Mouse (Mus musculus) forebrain, embryonic 15.5 days (tissue): ENCODE data around the gene Sema7a. TPM values are rescaled to one million over a fixed set of nuclear protein-coding genes. Genes with fewer than 3 reads are reported as not detected.

Source experiments
- ATAC-seq: fragments of 200-750 bp; cut with Nextera tagmentation; replicated peaks from 2 replicates; pipeline ENCODE4 v1.8.0; 2017; ENCODE audit warnings: mild to moderate bottlenecking, moderate TSS enrichment, moderate library complexity
- H3K27ac ChIP-seq: fragments of 300-500 bp; sonication (generic); replicated peaks from 2 replicates; pipeline ENCODE4 v1.5.1; 2015; ENCODE audit warnings: mild to moderate bottlenecking, inconsistent platforms
- H3K27me3 ChIP-seq: fragments of 300-500 bp; sonication (generic); 2 replicates; pipeline ENCODE4 v1.6.1; 2015; ENCODE audit warnings: inconsistent platforms
- H3K36me3 ChIP-seq: fragments of 300-500 bp; sonication (generic); 2 replicates; pipeline ENCODE4 v1.6.1; 2015; ENCODE audit warnings: mild to moderate bottlenecking, inconsistent platforms
- H3K4me1 ChIP-seq: fragments of 300-500 bp; sonication (generic); 2 replicates; pipeline ENCODE4 v1.6.1; 2015; ENCODE audit warnings: inconsistent platforms
- H3K4me2 ChIP-seq: fragments of 300-500 bp; sonication (generic); replicated peaks from 2 replicates; pipeline ENCODE4 v1.6.1; 2015; ENCODE audit warnings: mild to moderate bottlenecking, inconsistent platforms
- H3K4me3 ChIP-seq: fragments of 300-500 bp; sonication (generic); 2 replicates; pipeline ENCODE4 v1.5.1; 2015; ENCODE audit warnings: mild to moderate bottlenecking, inconsistent platforms
- H3K9ac ChIP-seq: fragments of 300-500 bp; sonication (generic); replicated peaks from 2 replicates; pipeline ENCODE4 v1.6.1; 2015; ENCODE audit warnings: mild to moderate bottlenecking, inconsistent platforms
- H3K9me3 ChIP-seq: fragments of 300-500 bp; sonication (generic); 2 replicates; pipeline ENCODE4 v1.6.1; 2016; ENCODE audit warnings: inconsistent platforms
- WGBS: fragments of 180-500 bp; shearing (Covaris S2); methylation state at CpG from one replicate; pipeline ENCODE4 v1.1.7; 2015; ENCODE audit warnings: mixed read lengths; 5-methylcytosine and 5-hydroxymethylcytosine counted together
- polyA plus RNA-seq: library from polyadenylated mRNA; unstranded; fragments of >200 nt; fragmentation: Nextera tagmentation; extraction: Ambion mirVana; gene quantifications from 2 replicates; pipeline ENCODE4 v1.2.1, GENCODE M21; 2015

Sema7a gene
- 3.4 and 3.6 TPM in 2 replicates for polyA plus RNA-seq

DNA sequence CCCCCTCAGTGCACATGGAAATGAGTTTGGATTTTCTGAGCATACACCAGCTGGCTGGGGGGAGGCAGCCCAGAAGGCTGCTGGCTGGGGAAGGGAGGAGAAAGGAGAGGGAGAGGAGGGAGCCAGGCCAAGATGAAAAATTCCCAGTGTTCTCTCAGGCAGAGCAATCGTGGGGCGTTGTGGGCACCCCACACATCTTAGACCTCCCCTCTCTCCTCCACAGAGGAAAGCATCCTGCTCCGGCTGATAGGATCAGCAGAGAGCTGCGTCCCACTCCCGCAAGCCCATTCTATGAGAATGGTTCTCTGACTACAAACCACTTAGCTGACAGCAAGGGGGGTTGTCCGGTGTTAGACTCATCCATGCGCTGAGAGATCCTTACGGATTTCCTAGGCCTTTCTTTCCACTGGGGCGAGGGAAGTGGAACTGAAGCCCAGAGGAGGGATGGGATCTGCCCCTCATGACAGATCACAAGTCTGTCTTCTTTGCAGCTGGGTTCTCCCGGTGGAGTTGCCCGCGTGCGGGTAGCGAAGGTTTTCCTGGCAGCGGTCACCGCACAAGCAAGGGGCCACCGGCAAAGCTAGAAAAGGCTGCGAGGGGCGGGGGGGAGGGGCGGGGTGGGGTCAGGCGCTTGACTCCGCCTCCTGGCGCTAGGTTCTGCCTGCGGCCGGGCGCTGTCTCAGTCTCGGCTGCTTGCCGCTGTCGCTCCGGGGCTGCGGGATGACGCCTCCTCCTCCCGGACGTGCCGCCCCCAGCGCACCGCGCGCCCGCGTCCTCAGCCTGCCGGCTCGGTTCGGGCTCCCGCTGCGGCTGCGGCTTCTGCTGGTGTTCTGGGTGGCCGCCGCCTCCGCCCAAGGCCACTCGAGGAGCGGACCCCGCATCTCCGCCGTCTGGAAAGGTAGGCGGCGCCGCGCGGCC lies at the start of gene Sema7a:
Gene Sema7a, plus strand, starts transcription at position 682 of the 918 bp plus-strand sequence.
- peak; percentile 82 for ATAC-seq
- peaks cover 64% of the 10 kb centered on the region for H3K4me1 ChIP-seq

DNA sequence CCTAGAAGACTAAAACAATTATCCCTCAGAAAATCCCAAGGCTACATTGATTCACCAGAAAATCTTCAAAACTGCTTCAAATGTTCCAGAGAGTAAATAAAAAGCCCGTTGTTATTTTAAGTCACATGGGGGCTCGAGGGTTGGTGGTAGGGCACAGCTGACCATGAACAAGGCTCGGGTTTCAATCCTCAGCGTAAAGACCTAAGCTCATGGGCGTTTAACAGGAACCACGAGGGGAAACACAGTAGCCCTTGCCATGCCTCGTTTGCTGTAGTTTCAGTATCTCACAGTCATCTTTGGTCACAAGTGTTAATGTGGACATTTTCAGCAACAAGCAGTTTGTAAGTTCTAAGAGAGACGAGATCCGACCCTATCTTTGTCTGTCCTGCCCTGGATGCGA lies 39.4 kb upstream of the Sema7a start:
- H3K4me3 ChIP-seq = no peak overlapping the region
- WGBS = 51% methylated on average over 10 of the region's 10 CpGs
- H3K27me3 ChIP-seq = no peaks in the 10 kb centered on the region
- no peaks in the 10 kb centered on the region for H3K9me3 ChIP-seq
- H3K4me2 ChIP-seq = no peak overlapping the region
- H3K9ac ChIP-seq = no peak overlapping the region
- H3K27ac ChIP-seq = peak overlapping the region; percentile 86
- no peak for ATAC-seq
- no peaks in the 10 kb centered on the region for H3K36me3 ChIP-seq
- H3K4me1 ChIP-seq = peaks cover 19% of the 10 kb centered on the region

More for the DNA sequence above, at the start of gene Sema7a:
- Histone ChIP-seq H3K4me3 (peak within 1 kb of the TSS; percentile 61), H3K9ac (peak within 1 kb of the TSS; percentile 78), H3K36me3 (no peaks in the 10 kb centered on the region), H3K27me3 (no peaks in the 10 kb centered on the region), H3K9me3 (no peaks in the 10 kb centered on the region), H3K4me2 (peak within 1 kb of the TSS; percentile 64), H3K27ac (peak within 1 kb of the TSS; percentile 95)
- under 1% methylated on average over 47 of the region's 60 CpGs for WGBS

DNA sequence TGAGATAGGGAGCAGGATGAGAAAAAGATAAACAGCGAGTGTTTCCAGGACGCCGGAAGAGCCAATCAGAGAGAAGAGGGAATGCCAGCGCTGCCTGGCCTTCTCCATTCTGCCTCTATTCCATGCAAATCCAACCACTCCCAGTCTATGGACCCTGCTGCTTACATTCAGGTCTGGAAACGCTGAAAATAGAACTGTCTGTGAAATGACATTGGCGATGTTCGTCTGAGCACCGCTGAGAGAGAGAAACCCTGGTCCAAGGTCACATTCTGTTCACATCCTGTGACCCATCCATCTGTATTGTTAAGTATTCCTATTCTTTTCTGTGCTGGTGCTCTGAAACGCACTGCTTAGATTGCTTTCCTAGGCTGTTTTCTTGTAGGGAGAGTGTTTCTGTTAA lies 38.7 kb upstream of the Sema7a start:
- Histone ChIP-seq H3K36me3 (no peaks in the 10 kb centered on the region), H3K4me3 (no peak overlapping the region), H3K27ac (peak overlapping the region; percentile 86), H3K4me2 (peak overlapping the region; percentile 33), H3K27me3 (no peaks in the 10 kb centered on the region), H3K9me3 (no peaks in the 10 kb centered on the region), H3K9ac (peak overlapping the region; percentile 34; the same call in 1 of the 2 replicates), H3K4me1 (peaks cover 19% of the 10 kb centered on the region)
- ATAC-seq = peak; percentile 82
- WGBS = 5% methylated on average over 9 of the region's 9 CpGs

DNA sequence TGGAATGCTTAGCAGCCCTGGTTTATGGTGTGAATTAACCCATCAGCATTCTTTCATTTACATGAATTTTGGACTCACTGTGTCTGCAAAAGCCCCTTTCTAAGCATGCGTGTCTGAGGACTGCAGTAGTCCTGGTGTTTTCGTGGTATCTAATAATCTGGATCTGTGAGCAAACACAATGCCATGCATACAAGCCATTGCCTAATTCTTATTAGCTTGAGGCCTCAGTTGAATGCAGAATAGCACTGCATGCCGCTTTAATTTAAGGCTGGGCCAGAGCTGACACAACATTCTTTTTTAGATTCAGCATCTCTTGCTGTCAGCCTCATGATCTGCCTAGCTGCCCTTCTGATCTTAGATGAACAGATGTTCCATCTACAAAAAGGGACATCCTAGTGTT lies 38.3 kb upstream of the Sema7a start:
- Histone ChIP-seq H3K27me3 (no peaks in the 10 kb centered on the region), H3K4me3 (no peak overlapping the region), H3K36me3 (no peaks in the 10 kb centered on the region), H3K27ac (peak overlapping the region; percentile 86), H3K4me2 (peak overlapping the region; percentile 33), H3K4me1 (peaks cover 19% of the 10 kb centered on the region), H3K9me3 (no peaks in the 10 kb centered on the region), H3K9ac (peak overlapping the region; percentile 34; the same call in 1 of the 2 replicates)
- ATAC-seq = peak; percentile 79
- WGBS = 2% methylated on average over 3 of the region's 3 CpGs

DNA sequence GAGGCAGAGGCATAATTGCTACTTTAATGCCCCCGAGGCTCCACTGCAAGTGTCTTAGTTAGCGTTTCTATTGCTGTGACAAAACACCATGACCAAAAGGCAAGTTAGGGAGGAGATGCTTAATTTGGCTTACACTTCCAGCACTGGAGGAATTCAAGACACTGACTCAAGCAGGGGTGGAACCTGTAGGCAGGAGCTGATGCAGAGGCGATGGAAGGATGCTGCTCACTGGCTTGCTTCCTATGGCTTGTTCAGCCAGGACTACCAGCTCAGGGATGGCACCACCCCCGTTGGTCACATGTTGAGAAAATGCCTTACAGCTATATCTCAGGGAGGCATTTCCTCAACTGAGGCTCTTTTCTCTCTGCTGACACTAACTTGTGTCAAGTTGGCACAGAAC lies 37.8 kb upstream of the Sema7a start:
- 36% methylated on average over 4 of the region's 4 CpGs for WGBS
- Histone ChIP-seq H3K36me3 (no peaks in the 10 kb centered on the region), H3K4me2 (no peak overlapping the region), H3K4me3 (no peak overlapping the region), H3K9ac (no peak overlapping the region), H3K27me3 (no peaks in the 10 kb centered on the region), H3K4me1 (peaks cover 19% of the 10 kb centered on the region), H3K27ac (peak overlapping the region; percentile 86), H3K9me3 (no peaks in the 10 kb centered on the region)
- no peak for ATAC-seq

DNA sequence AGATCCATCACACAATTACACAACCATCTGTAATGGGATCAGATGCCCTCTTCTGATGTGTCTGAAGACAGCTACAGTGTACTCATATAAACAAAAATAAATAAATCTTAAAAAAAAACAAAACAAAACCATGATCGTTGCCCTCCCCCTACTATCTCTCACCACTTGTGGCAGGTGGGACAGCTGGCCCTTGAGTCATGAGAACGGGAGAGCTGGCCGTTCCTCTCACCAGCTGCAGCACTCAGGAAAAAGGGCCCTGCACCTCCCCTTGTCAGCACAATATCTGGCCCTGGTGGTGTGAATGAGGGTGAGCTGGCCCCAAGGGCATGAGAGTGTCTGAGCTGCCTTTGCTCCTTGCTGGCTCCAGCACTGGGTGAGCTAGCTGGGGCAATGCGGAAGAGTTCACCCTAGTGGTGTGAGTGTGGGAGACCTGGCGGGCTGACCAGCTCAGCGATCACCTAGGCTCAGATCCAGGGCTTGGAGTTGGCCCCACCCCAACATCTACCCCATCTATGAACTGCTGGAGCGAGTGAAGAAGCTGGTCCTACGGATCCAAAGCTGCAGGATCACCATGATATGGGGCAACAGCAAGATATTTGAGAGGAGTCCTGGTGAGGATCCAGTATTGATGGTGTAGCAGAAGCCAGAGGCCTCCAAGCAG lies 36.2 kb upstream of the Sema7a start:
- no peaks in the 10 kb centered on the region for H3K36me3 ChIP-seq
- H3K9me3 ChIP-seq = no peaks in the 10 kb centered on the region
- no peaks in the 10 kb centered on the region for H3K27me3 ChIP-seq
- H3K4me1 ChIP-seq = peaks cover 19% of the 10 kb centered on the region
- H3K4me3 ChIP-seq = no peak overlapping the region
- no peak for ATAC-seq
- H3K4me2 ChIP-seq = no peak overlapping the region
- H3K27ac ChIP-seq = no peak overlapping the region
- no peak overlapping the region for H3K9ac ChIP-seq
- 77% methylated on average over 8 of the region's 8 CpGs for WGBS

DNA sequence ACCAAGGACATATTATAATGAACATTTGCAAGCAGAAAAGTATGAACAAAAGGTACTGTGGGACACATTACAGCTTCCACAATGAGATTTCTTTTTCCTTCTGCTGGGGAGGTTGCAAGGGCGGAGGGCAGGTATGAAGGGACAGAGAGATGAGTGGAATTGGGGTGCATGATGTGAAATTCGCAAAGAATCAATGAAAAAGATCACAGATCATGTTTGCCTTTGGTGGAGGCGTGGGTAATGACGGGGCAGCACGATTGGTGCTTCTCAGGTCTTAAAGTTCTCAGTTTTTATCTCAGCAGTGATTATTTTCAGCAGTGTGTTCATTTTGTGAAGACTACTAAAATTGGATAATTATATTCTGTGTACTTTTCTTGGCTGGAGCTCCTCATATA lies 35.7 kb upstream of the Sema7a start:
- Histone ChIP-seq H3K4me3 (no peak overlapping the region), H3K9me3 (no peaks in the 10 kb centered on the region), H3K4me2 (no peak overlapping the region), H3K9ac (no peak overlapping the region), H3K4me1 (peaks cover 19% of the 10 kb centered on the region), H3K27ac (no peak overlapping the region), H3K36me3 (no peaks in the 10 kb centered on the region), H3K27me3 (no peaks in the 10 kb centered on the region)
- no peak for ATAC-seq
- 94% methylated on average over 5 of the region's 5 CpGs for WGBS

DNA sequence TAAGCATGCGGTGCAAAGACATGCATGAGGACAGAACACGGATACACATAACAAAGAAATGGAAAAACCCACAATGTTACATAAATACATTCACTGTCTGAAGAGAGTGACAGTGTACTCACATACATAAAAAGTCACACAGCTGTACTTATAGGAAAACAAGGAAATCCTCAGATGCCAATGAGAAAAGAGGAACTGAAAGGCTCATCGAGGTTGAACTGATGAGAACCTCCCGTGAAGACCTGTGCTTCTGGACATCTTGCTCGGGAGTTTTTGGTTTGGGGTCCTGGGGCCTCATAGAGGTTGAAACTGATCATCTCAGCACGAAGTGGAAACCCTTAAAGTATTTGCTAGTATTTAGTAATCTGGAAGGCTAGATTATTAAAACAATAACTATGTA lies 32.7 kb upstream of the Sema7a start:
- H3K27ac ChIP-seq = no peak overlapping the region
- H3K4me1 ChIP-seq = peaks cover 16% of the 10 kb centered on the region
- H3K36me3 ChIP-seq = no peaks in the 10 kb centered on the region
- no peak overlapping the region for H3K4me3 ChIP-seq
- H3K4me2 ChIP-seq = no peak overlapping the region
- WGBS = 84% methylated on average over 6 of the region's 6 CpGs
- H3K27me3 ChIP-seq = no peaks in the 10 kb centered on the region
- H3K9ac ChIP-seq = no peak overlapping the region
- no peaks in the 10 kb centered on the region for H3K9me3 ChIP-seq
- no peak for ATAC-seq

DNA sequence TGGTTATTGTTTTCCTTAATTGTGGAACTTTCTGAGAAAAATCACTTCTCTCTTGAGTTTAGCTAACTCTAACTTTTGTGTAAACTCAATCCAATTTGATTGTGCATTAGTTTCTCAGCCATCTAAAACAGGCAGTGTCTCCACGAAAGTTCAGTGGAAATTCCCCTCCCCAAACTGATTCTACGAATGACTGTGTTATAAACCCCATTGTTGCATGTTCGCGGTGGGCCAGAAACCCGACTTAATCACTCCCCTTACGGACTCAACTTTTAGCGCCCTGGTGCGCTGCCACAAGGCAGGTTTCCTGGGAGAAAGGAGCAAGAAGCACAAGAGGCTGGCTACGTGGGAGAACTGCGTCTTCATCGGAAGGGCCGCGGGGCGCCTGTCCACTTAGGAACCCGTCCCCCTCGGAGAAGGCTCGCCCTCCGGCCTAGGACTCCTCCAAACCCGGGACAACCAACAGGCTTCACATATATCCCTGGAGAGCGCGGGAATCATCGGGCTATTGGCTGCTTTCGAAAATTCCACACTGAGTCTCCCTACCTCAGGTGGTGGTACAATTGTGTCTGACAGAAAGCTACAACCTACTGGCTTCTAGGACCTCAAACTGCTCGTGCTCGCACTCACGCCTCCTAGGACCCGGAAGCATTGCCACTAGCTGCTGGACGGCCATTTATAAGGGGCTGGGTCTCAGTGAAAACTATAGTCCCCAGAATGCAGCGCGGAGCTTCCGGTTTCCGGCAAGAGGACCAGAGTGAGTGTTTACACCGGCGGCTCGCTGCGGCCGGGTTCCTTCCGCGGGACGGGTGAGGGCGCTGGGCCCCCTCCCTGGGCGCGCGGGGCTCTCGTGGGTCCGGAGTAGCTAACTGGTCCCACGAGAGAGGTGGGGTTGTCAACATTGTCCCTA lies 29.4 kb upstream of the Sema7a start, which contains the start of gene Ubl7:
Gene Ubl7, plus strand, starts transcription at position 726 of the 907 bp plus-strand sequence.
- Histone ChIP-seq H3K9me3 (no peaks in the 10 kb centered on the region), H3K27ac (peak within 1 kb of the TSS; percentile 63), H3K4me1 (peaks cover 22% of the 10 kb centered on the region), H3K4me3 (peak within 1 kb of the TSS; percentile 80), H3K36me3 (peaks cover 10% of the 10 kb centered on the region), H3K4me2 (peak within 1 kb of the TSS; percentile 91), H3K9ac (peak within 1 kb of the TSS; percentile 75), H3K27me3 (no peaks in the 10 kb centered on the region)
- WGBS = under 1% methylated on average over 47 of the region's 47 CpGs
- peak; percentile 96 for ATAC-seq

DNA sequence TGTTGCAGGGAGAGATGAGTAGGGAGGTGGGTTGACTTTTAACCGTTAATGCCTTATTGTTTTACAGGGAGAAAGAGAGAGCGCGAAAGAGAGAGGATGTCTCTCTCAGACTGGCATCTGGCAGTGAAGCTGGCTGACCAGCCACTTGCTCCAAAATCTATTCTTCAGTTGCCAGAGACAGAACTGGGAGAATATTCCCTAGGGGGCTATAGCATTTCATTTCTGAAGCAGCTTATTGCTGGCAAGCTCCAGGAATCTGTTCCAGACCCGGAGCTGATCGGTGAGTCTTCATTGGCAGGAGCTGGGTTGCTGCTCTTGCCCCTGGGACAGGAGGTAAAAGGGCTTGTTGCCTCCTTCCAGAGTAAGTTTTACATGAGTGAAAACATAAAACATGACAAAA lies 27.3 kb upstream of the Sema7a start:
- no peak for ATAC-seq
- Histone ChIP-seq H3K9ac (no peak overlapping the region), H3K4me3 (no peak overlapping the region), H3K9me3 (no peaks in the 10 kb centered on the region), H3K4me1 (peaks cover 22% of the 10 kb centered on the region), H3K27me3 (no peaks in the 10 kb centered on the region), H3K27ac (no peak overlapping the region), H3K4me2 (no peak overlapping the region), H3K36me3 (peaks cover 19% of the 10 kb centered on the region)
- 91% methylated on average over 5 of the region's 5 CpGs for WGBS

DNA sequence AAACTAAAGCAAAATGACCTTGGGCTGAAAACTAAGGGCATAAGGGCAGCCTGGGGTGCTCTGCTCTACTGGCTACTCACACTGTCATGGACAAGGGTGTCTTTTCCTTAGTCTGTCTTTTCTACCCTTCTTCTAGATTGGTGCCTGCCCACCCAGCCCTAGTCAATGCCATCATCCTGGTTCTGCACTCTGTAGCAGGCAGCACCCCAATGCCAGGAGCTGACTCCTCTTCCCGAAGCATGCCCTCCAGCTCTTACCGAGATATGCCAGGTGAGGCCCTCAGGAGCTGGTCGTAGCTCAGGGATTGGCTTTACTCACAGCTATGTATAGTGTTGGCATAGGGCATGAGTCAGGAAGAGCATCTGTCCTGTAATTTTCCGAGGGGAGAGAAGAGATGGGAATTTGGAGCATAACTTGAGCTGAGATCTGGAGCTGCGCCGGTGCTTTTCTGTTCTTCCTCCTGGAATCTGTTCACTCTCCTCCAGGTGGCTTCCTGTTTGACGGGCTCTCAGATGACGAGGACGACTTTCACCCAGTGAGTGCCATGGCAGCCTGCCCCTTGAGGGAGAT lies 18.3 kb upstream of the Sema7a start:
- no peaks in the 10 kb centered on the region for H3K27me3 ChIP-seq
- no peak overlapping the region for H3K27ac ChIP-seq
- H3K9me3 ChIP-seq = no peaks in the 10 kb centered on the region
- peaks cover 79% of the 10 kb centered on the region for H3K36me3 ChIP-seq
- H3K4me3 ChIP-seq = no peak overlapping the region
- no peaks in the 10 kb centered on the region for H3K4me1 ChIP-seq
- no peak for ATAC-seq
- no peak overlapping the region for H3K9ac ChIP-seq
- H3K4me2 ChIP-seq = no peak overlapping the region
- 94% methylated on average over 9 of the region's 9 CpGs for WGBS
